Mouse (Mus musculus): Measurements from ENCODE around the gene Lif.
A peak's percentile ranks its signal among the peaks of the same experiment; 100 is the strongest.

The Lif gene

GRCm38 (mm10) chr11:4256846-4257607 lies at the start of gene Lif:
TSS of gene Lif (plus strand) at chr11:4257557.
- peak in 1 of 2 experiments; percentile 37 for DNase-seq

GRCm38 (mm10) chr11:4207655-4208054 lies 49.7 kb upstream of the Lif start:
- DNase-seq: peak in 1 of 2 experiments; percentile 0

- DNase-seq: no peak
These were observed 47.8 kb upstream of the Lif start for GRCm38 (mm10) chr11:4209556-4209955.

GRCm38 (mm10) chr11:4210786-4211185 lies 46.6 kb upstream of the Lif start:
- DNase-seq: peak in 1 of 2 experiments; percentile 47

GRCm38 (mm10) chr11:4213107-4213506 lies 44.2 kb upstream of the Lif start:
- no peak for DNase-seq

- DNase-seq: no peak
These were observed 42.8 kb upstream of the Lif start for GRCm38 (mm10) chr11:4214572-4214971.

- no peak for DNase-seq
These were observed 42.3 kb upstream of the Lif start for GRCm38 (mm10) chr11:4215061-4215460.

GRCm38 (mm10) chr11:4216248-4217000 lies 40.9 kb upstream of the Lif start:
- DNase-seq: peak; percentile 74 to 81

GRCm38 (mm10) chr11:4217914-4218629 lies 39.3 kb upstream of the Lif start, which contains the start of gene Castor1:
TSS of gene Castor1 (plus strand) at chr11:4218225.
- DNase-seq: peak; percentile 97 to 98

- DNase-seq: no peak
These were observed 38.7 kb upstream of the Lif start for GRCm38 (mm10) chr11:4218637-4219036.

GRCm38 (mm10) chr11:4219317-4219751 lies 38.0 kb upstream of the Lif start:
- peak; percentile 88 to 92 for DNase-seq

GRCm38 (mm10) chr11:4219908-4220307 lies 37.4 kb upstream of the Lif start:
- no peak for DNase-seq

- DNase-seq: peak; percentile 60 to 85
These were observed 36.6 kb upstream of the Lif start for GRCm38 (mm10) chr11:4220443-4221400.

GRCm38 (mm10) chr11:4222046-4222950 lies 35.1 kb upstream of the Lif start:
- no peak for DNase-seq

- DNase-seq: no peak
These were observed 33.8 kb upstream of the Lif start for GRCm38 (mm10) chr11:4223393-4224188.

- DNase-seq: no peak
These were observed 33.1 kb upstream of the Lif start for GRCm38 (mm10) chr11:4224223-4224622.

- DNase-seq: no peak
These were observed 30.6 kb upstream of the Lif start for GRCm38 (mm10) chr11:4226569-4227325.

- no peak for DNase-seq
These were observed 28.9 kb upstream of the Lif start for GRCm38 (mm10) chr11:4228463-4228862.

GRCm38 (mm10) chr11:4229841-4230240 lies 27.5 kb upstream of the Lif start:
- no peak for DNase-seq
